8 mouse cellular contexts compared by ENCODE assay signal in genomic region chr1:133046441-133046931, GRCm38 (mm10). TPM values are rescaled to one million over a fixed set of nuclear protein-coding genes. Genes with fewer than 3 reads are reported as not detected.
DNase-seq lines count a peak whose midpoint lies in the region; ATAC-seq lines count a peak whose summit lies in the region.

No protein-coding gene starts in this region.

- H3K27ac ChIP-seq in kidney, embryonic 16.5 days (ENCODE audit: low read length): peak overlapping the region; percentile 80

- no peaks in the 10 kb centered on the region for H3K9me3 ChIP-seq in kidney, embryonic 16.5 days (ENCODE audit: low read length)

- no peaks in the 10 kb centered on the region for H3K36me3 ChIP-seq in kidney, embryonic 16.5 days (ENCODE audit: insufficient read depth, low read length)

- peaks cover 26% of the 10 kb centered on the region for H3K4me1 ChIP-seq in kidney, embryonic 16.5 days (ENCODE audit: insufficient read depth, low read length)

- H3K4me2 ChIP-seq in kidney, embryonic 16.5 days (replicated peaks; ENCODE audit: low read depth, low read length): peak overlapping the region; percentile 98

- peak overlapping the region; percentile 92 for H3K9ac ChIP-seq in kidney, embryonic 16.5 days (replicated peaks; ENCODE audit: low read length)

- no peaks in the 10 kb centered on the region for H3K27me3 ChIP-seq in kidney, embryonic 16.5 days (ENCODE audit: insufficient read depth, low read length)

- H3K4me3 ChIP-seq in kidney, embryonic 16.5 days (ENCODE audit: low read length): peak overlapping the region; percentile 84

- DNase-seq in spleen, adult 18-20 months: peak; percentile 26 to 57
- DNase-seq in spleen, adult 12 weeks (ENCODE audit: low spot score): no peak
- peak; percentile 35 for DNase-seq in cerebellum, adult 9-11 months
- peak; percentile 18 to 55 for DNase-seq in gastrocnemius, postnatal 36 days
- DNase-seq in spleen, postnatal 4 days (ENCODE audit: low spot score in 2 of 2): peak; percentile 33 to 73
- DNase-seq in layer of hippocampus, postnatal 25 days (ENCODE audit: extremely low spot score in 1 of 2, low spot score in 1 of 2): no peak

- WGBS in kidney, embryonic 16.5 days: under 1% methylated on average over 38 of the region's 40 CpGs

- peak; percentile 74 for ATAC-seq in kidney, embryonic 16.5 days (ENCODE audit: low FRiP score, low TSS enrichment)
- peak; percentile 73 for ATAC-seq in megakaryocyte, adult 5-6 weeks (ENCODE audit: poor library complexity, severe bottlenecking)

- intact Hi-C loops in gastrocnemius, postnatal 36 days (cut with DNase I): loop anchor here (2.0 to 10.0 kb wide), 2 partner anchors 40 to 258 kb away; partner anchors contain the start of gene Golt1a

RNA-seq across cellular contexts. Expression of gene Pik3c2b, which starts 1.0 kb away (rescaled TPM):
- 10 to 100 TPM in 1 of 2 experiments, 1 to 10 TPM in 1; 9.3 to 11.1 TPM for total RNA-seq in gastrocnemius, postnatal 36 days (2021)
- 5.1 and 5.8 TPM in 2 replicates for polyA plus RNA-seq in kidney, embryonic 16.5 days (2015; fragmentation: Nextera tagmentation; extraction: Ambion mirVana)
- total RNA-seq in megakaryocyte, adult 5-6 weeks (2015): 0.67 and 1.1 TPM in 2 replicates
- 0.48 and 0.98 TPM in 2 replicates for total RNA-seq in megakaryocyte, adult 5-6 weeks (2017)
- total RNA-seq in layer of hippocampus, postnatal 25 days (2021): 10 to 100 TPM; 12.3 to 17.3 TPM

RNA-seq across cellular contexts. Expression of gene Mdm4, which starts 16.1 kb away (rescaled TPM):
- total RNA-seq in gastrocnemius, postnatal 36 days (2021): 10 to 100 TPM; 22.7 to 28.1 TPM
- polyA plus RNA-seq in kidney, embryonic 16.5 days (2015; fragmentation: Nextera tagmentation; extraction: Ambion mirVana): 27.2 and 29.0 TPM in 2 replicates
- total RNA-seq in megakaryocyte, adult 5-6 weeks (2015): 66.6 and 69.0 TPM in 2 replicates
- total RNA-seq in megakaryocyte, adult 5-6 weeks (2017): 88.5 and 97.9 TPM in 2 replicates
- 10 to 100 TPM; 65.5 to 91.1 TPM for total RNA-seq in layer of hippocampus, postnatal 25 days (2021)

Comparison
In these comparisons a context has a peak if more than half of its experiments do, and no peak if none do; other contexts are left out.
1. DNase-seq: peak in spleen, adult 18-20 months (2 of 2), cerebellum, adult 9-11 months (single experiment), gastrocnemius, postnatal 36 days (2 of 2) and spleen, postnatal 4 days (2 of 2); none in spleen, adult 12 weeks (single experiment) and layer of hippocampus, postnatal 25 days (0 of 2).
2. RNA of gene Pik3c2b, which starts 1.0 kb away (total RNA-seq): 12.3 to 17.3 TPM in layer of hippocampus, postnatal 25 days and 9.3 to 11.1 TPM in gastrocnemius, postnatal 36 days; 0.48 to 1.1 TPM in megakaryocyte, adult 5-6 weeks; every median in the first group is over 4 times any median in the second.